Mouse (Mus musculus): ENCODE measurements around the gene Sac3d1. TPM values are rescaled to one million over a fixed set of nuclear protein-coding genes. Genes with fewer than 3 reads are reported as not detected.

Sac3d1 gene
- 51.8 and 53.5 TPM in 2 replicates for polyA plus RNA-seq (2012; rRNA removed)

DNA sequence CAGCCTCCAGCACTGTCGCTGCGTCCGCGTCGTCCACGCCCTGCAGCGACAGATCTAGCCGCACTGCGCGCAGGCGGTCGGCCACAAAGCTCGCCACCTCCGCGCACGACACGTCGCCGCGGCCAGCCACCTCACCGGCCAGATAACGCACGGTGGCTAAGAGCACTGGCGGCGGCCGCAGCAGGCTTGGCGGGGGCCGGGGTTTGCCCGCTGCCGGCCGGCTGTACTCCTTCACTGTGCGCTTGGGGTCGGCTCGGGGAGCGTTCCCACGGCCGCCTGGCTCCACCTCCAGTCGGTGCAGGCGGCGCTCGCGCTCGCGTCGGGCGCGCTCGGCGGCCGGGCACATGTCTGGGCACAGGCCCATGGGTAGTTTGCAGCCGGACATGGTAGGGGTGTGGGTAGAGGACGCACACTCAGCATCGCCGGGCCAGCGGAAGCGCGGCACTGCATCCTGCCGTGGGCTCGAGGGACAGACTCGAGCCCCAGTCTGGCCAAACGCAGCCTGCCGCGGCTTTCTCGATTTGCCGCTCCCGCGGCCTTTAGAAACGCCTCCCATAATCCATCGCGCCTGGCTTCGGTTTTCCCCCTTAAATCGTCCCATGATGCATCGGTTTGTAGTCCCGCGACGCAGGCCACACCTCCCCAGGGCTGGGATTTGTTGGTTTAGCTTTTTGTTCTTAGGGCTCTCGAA is at the start of gene Sac3d1:
TSS of gene Sac3d1 (minus strand) at position 665 of the 691 bp plus-strand sequence.

DNA sequence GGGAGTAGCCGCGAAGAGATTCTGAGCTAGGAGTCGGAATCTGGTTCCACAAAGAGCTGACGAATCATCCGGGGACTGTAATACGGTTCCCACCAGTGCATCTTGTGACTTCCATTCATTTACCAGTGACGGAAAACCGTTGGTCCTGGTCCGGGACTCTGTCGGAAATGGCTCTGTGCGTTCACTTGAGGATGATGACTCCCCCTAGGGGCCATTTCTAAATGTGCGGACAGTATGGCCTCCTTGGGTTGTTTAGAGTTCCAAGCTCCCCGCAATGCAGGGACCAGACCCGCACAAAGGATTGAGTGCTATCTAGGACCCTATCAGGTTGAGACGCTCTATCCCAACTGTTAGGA is 22.9 kb upstream of the Sac3d1 start, which contains the start of gene Arl2:
TSS of gene Arl2 (minus strand) at position 155 of the 356 bp plus-strand sequence.

DNA sequence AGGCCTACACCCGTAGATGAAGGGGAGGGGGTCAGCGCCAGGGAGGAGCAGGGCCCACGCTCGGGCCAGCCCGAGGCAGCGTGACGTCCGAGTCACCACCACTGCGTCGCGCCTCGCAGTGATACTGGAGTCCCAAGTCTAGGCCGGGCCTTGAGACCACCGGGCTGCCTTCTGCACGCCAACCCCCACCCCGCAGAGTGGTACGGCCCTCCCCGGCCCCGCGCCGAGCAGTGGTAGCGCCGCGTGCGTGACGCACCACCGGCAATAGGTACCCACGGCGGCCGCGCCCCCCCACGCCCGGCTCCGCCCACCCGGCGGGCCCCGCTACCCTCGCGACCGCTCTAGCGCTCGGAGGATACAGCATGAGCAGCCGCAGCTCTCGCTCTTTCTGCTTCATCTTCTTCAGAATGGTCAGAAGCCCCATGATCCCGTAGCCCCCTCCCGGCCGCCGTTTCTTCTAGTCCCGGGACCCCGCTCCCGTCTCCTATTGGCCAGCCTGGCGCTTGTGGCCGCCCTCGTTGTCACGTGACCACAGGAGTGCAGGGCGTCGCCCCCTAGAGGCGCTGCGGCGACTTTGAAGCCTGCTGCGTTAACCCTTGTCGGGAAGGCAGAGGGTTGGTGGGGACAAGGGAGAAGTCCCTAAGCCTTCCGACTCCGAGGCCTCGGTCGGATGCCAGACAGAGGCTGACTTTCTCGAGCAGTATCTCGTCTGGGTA is 22.4 kb upstream of the Sac3d1 start, which contains the start of gene Batf2:
TSS of gene Batf2 (plus strand) at position 306 of the 716 bp plus-strand sequence.

DNA sequence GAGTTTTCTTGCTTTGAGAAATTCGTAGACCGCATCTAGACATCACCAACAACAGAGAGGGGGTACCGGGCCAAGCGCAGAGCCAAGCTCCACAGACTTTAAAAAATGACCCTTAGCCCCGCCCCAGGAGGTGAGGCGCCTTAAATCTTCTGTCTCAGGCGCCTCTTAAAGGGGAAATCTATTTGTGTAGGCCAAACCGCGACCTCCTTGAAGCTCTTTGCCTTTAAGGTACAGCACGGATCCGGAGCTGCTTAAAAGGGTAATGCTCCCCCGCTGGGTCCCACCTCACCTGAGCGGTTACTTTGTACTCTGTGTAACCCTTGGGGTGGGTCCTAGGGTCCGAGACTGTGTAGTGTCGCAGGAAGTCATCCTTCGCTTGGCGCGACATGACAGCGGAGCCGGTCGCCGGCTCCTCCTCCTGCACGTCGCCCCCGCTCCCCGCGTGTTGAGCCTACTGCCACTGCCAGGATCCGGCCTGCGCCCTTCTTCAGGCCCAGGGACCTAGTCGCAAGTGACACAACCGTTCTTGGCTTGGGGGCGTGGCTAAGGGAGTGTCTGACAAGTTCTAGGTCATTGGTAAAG is 9.4 kb upstream of the Sac3d1 start, which contains the start of gene Snx15:
TSS of gene Snx15 (minus strand) at position 545 of the 582 bp plus-strand sequence.

DNA sequence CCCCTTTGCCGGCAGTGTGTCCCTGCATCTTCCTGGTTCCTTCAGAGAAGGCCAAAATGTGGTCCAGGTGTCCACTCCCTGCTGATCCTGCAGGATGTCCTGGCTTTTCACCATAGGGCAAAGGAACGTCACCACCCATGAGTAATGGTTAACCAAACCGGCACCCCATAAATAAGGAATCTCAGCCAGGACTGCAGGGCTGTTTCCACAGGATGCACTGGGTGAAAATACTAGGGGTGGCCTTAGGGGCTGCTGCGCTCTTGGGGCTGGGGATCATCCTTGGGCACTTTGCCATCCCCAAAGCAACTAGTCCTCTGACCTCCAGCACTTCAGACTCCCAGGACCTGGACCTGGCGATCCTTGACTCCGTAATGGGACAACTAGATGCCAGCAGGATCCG is 12.9 kb downstream of the Sac3d1 start, which contains the start of gene Naaladl1:
TSS of gene Naaladl1 (plus strand) at position 197 of the 400 bp plus-strand sequence.

DNA sequence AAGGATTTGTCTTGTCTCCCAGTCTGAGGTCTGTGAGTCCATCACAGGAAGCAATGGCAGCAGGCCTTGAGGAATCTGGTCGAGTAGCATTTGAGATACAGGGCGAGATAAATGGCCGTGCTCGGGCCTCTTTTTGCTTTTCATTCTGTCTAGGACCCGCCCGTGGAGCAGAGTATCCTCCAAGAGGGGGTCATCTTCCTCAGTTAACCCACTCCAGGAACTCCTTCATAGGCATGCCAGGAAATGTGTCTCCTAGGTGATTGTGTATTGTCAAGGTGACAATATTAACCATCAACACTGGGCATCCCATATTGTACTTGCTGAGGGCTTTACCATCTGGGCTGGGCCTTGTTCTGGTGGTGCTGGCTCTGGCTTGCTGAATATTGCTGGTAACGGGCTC is 24.3 kb downstream of the Sac3d1 start, which contains the start of gene AC131692.1:
TSS of gene AC131692.1 (plus strand) at position 301 of the 400 bp plus-strand sequence.

DNA sequence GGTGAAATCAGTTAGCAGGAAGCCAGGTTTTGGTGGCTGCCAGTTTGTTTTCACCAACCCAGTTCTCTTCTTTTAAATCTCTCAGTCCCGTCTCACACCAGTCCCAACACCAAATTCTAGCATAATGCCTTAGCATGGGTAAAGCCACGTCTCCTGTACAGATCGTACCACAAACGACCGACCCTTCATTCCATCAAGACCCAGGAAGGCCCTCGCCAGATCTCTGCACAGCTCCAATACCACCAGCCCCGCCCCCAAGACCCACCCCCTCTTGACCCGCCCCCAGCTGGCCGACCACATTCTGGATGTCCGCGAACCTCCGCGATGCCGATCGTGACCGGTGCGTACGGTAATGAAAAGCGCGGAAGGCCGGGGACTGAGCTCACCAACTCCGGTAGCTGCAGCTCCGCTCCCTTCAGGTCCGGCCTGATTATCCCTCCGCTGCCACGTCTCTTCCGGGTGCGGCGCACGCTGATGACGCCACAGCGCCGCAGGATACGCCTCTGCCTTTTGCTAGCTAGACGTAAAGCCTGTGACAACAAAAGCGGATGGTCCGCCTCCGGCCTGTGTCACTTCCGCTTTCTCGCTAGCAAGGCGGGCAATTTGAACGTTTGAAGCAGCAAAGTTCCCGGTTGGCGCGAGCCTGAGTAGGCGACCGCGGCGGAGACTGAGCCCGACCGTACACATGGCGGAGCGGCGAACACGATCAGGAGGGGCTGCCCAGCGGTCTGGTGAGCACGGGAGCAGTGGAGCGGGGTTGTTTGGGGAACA is 33.8 kb downstream of the Sac3d1 start, which contains the start of the genes Zfpl1 and Cdca5:
TSS of gene Zfpl1 (minus strand) at position 479 of the 771 bp plus-strand sequence.
TSS of gene Cdca5 (plus strand) at position 506 of the 771 bp plus-strand sequence.

DNA sequence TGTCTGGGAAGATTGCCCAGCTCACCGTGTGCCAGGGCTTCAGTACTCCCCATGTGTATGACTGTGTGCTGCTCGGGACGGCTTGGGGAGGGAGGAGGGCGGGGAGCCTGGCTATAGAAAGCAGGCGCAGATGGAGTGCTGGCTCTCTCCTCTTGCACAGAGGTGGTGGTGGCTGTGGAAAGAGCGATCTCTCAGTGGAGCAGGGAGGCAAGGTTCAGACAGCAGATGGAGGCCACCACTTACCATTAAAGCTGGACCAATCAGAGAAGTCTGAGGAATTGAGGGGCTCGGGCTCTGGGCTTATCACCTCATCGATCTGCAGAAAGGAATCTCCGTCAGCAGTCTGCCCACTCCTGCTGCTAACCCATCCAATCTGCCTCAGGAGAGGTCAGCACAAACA is 36.3 kb downstream of the Sac3d1 start, which contains the start of gene Gm28374:
TSS of gene Gm28374 (minus strand) at position 101 of the 400 bp plus-strand sequence.

DNA sequence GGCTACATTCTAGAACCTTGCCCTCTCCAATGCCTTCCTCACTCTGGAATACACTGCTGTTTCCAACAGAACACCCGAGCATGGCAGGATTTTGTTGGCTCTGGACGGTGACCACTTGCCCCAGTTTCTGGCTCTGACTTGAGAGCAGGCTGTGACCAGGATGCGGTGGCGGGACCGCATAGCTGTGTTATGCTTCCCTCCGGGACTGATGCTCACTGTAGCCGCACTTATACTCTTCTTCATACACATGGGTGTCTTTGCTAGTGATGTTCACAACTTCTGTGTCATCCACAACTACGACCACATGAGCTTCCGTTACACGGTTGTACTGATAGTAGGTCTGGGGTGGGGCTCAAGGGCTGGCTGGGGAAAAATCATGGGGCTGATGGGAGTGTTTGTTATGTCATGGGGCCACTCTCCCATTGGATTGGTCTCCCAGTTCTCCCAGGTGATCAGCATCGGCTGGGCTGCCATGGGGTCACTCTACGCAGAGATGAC is 38.4 kb downstream of the Sac3d1 start, which contains the start of gene Tmem262:
TSS of gene Tmem262 (plus strand) at position 51 of the 498 bp plus-strand sequence.

DNA sequence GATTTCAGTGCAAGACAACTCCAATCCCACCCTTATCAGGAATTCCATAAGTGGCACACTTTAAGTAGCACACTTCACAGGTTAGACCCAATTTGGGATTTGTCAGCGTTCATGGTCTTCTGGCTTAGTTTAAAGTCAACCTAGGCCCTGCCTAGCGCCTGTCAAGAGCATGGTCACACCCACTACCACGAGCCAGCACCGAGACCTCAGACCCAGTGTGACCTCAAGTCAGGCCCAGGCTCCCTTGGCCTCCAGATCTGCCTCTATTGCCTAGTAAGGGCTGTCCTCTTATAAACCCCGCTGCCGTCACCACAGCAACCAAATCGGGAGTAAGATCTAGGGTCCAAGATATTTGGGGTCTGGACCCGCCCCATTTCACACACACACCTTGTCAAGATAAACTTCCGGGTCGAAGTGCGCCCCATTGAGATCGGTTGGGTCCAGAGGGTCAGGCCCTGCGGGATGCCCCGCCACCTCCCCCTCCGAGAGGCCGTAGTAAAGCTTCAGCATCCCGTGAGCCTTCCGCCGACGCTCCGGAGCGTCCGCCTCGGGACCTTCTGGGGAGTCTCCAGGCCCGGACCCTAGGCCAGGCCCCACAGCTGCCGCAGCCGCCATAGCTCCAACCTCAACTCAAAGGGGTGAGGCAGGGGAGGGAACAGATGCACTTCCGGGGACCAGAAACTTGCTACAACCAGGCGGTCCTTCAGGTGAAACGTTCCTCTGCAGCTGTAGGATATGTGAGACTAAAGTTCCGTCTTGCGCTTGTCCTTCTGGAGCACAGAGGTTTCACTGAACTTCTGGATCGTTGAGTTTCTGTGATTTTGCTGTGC is 41.7 kb downstream of the Sac3d1 start, which contains the start of gene Vps51:
TSS of gene Vps51 (minus strand) at position 668 of the 830 bp plus-strand sequence.

DNA sequence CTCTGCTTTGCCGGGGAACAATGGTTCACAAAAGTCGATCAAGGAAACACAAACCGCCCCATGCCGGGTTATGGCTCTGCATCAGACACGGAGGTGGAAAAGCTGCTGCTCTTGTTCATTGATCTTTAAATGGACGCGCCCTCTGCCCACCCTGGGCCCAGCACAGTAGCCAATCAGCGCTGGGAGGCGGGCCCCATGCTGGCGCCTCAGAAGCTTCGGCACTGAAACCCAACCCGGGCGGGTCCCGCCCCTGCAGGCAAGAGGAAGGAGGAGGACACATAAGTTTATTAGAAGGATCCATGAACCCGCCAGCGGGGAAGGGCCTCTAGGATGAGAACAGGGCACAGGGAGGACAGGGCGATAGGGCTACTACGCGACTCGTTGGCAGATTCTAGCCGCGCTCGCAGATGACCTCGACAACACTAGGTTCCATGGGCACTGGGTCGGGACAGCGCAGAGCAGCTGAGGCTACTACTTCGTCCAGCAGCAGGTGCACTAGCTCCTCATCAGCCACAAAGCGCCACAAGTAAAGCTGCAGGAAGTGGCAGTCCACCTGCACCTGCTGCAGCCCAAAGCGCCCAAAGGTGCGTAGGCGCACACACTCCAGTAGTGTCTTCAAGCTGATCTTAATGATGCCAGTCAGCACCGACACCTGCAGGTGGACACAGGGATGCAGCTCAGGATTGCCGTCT is 50.6 kb downstream of the Sac3d1 start, which contains the start of gene Tm7sf2:
TSS of gene Tm7sf2 (minus strand) at position 650 of the 692 bp plus-strand sequence.

Other genes with a start within 250 kb of the Sac3d1 start
- 11.8 and 12.2 TPM in 2 replicates for gene Frmd8, start 243.4 kb downstream of the Sac3d1 start, polyA plus RNA-seq (2012; rRNA removed)
- 3.2 TPM in 2 replicates for gene Slc25a45, start 240.8 kb downstream of the Sac3d1 start, polyA plus RNA-seq (2012; rRNA removed)
- gene Tigd3, start 224.5 kb downstream of the Sac3d1 start, polyA plus RNA-seq (2012; rRNA removed): 12.6 and 14.4 TPM in 2 replicates
- 147 and 151 TPM in 2 replicates for gene Dpf2, start 205.6 kb downstream of the Sac3d1 start, polyA plus RNA-seq (2012; rRNA removed)
- 17.8 and 18.1 TPM in 2 replicates for gene Cdc42ep2, start 193.8 kb downstream of the Sac3d1 start, polyA plus RNA-seq (2012; rRNA removed)
- 27.5 and 30.6 TPM in 2 replicates for gene Pola2, start 154.4 kb downstream of the Sac3d1 start, polyA plus RNA-seq (2012; rRNA removed)
- not detected in 2 replicates for gene Slc22a20, start 132.5 kb downstream of the Sac3d1 start, polyA plus RNA-seq (2012; rRNA removed)
- gene Capn1, start 102.8 kb downstream of the Sac3d1 start, polyA plus RNA-seq (2012; rRNA removed): 8.7 and 8.9 TPM in 2 replicates
- gene Syvn1, start 72.1 kb downstream of the Sac3d1 start, polyA plus RNA-seq (2012; rRNA removed): 19.9 and 20.2 TPM in 2 replicates
- 44.9 and 46.3 TPM in 2 replicates for gene Mrpl49, start 60.9 kb downstream of the Sac3d1 start, polyA plus RNA-seq (2012; rRNA removed)
- gene Fau, start 60.8 kb downstream of the Sac3d1 start, polyA plus RNA-seq (2012; rRNA removed): 1,265 and 1,281 TPM in 2 replicates
- 31.8 and 33.0 TPM in 2 replicates for gene Znhit2, start 57.5 kb downstream of the Sac3d1 start, polyA plus RNA-seq (2012; rRNA removed)
- 99.6 and 104 TPM in 2 replicates for gene Tm7sf2, start 50.3 kb downstream of the Sac3d1 start, polyA plus RNA-seq (2012; rRNA removed)
- 87.7 and 91.1 TPM in 2 replicates for gene Vps51, start 41.4 kb downstream of the Sac3d1 start, polyA plus RNA-seq (2012; rRNA removed)
- 0.17 TPM in 1 of 2 replicates, not detected in the other for gene Tmem262, start 38.6 kb downstream of the Sac3d1 start, polyA plus RNA-seq (2012; rRNA removed)
- gene Gm28374, start 36.4 kb downstream of the Sac3d1 start, polyA plus RNA-seq (2012; rRNA removed): 1.5 and 1.6 TPM in 2 replicates
- 86.3 and 98.7 TPM in 2 replicates for gene Zfpl1, start 33.7 kb downstream of the Sac3d1 start, polyA plus RNA-seq (2012; rRNA removed)
- 4.4 and 4.7 TPM in 2 replicates for gene Cdca5, start 33.7 kb downstream of the Sac3d1 start, polyA plus RNA-seq (2012; rRNA removed)
- gene AC131692.1, start 24.2 kb downstream of the Sac3d1 start, polyA plus RNA-seq (2012; rRNA removed): 0.09 and 0.18 TPM in 2 replicates
- 0.59 and 0.63 TPM in 2 replicates for gene Naaladl1, start 12.9 kb downstream of the Sac3d1 start, polyA plus RNA-seq (2012; rRNA removed)
- gene Snx15, start 9.7 kb upstream of the Sac3d1 start, polyA plus RNA-seq (2012; rRNA removed): 55.8 and 56.8 TPM in 2 replicates
- 0.15 TPM in 1 of 2 replicates, not detected in the other for gene Batf2, start 22.3 kb upstream of the Sac3d1 start, polyA plus RNA-seq (2012; rRNA removed)
- gene Arl2, start 22.9 kb upstream of the Sac3d1 start, polyA plus RNA-seq (2012; rRNA removed): 107 and 108 TPM in 2 replicates
- gene Majin, start 65.7 kb upstream of the Sac3d1 start, polyA plus RNA-seq (2012; rRNA removed): 0.05 TPM in 1 of 2 replicates, not detected in the other
- gene Gpha2, start 107.7 kb upstream of the Sac3d1 start, polyA plus RNA-seq (2012; rRNA removed): 0.11 TPM in 1 of 2 replicates, not detected in the other
- gene Ppp2r5b, start 117.2 kb upstream of the Sac3d1 start, polyA plus RNA-seq (2012; rRNA removed): 152 TPM in 2 replicates
- gene Atg2a, start 123.0 kb upstream of the Sac3d1 start, polyA plus RNA-seq (2012; rRNA removed): 17.8 and 20.5 TPM in 2 replicates
- gene Ehd1, start 158.1 kb upstream of the Sac3d1 start, polyA plus RNA-seq (2012; rRNA removed): 147 and 154 TPM in 2 replicates
- 3.8 and 3.9 TPM in 2 replicates for gene Cdc42bpg, start 187.8 kb upstream of the Sac3d1 start, polyA plus RNA-seq (2012; rRNA removed)
- gene Men1, start 216.3 kb upstream of the Sac3d1 start, polyA plus RNA-seq (2012; rRNA removed): 94.3 and 100.0 TPM in 2 replicates
- 137 and 144 TPM in 2 replicates for gene Map4k2, start 222.5 kb upstream of the Sac3d1 start, polyA plus RNA-seq (2012; rRNA removed)
- gene Sf1, start 245.0 kb upstream of the Sac3d1 start, polyA plus RNA-seq (2012; rRNA removed): 105 and 134 TPM in 2 replicates

Measured in central nervous system, embryonic 18 days (tissue).